In genomic region chr9:114699882-114700665, GRCm38 (mm10) we compare ENCODE assay signal across 16 mouse cellular contexts. TPM values are rescaled to one million over a fixed set of nuclear protein-coding genes. Genes with fewer than 3 reads are reported as not detected.
DNase-seq lines count a peak whose midpoint lies in the region; ATAC-seq and TF ChIP-seq lines count a peak whose summit lies in the region.
"Had no signal": no experiment of that assay in that cellular context is flagged by ENCODE, and none has a peak within 500 bp of the region (broad histone marks: within the 10 kb centered on the region; RNA-seq: fewer than 3 reads in every experiment).

No protein-coding gene starts in this region.

- H3K27ac ChIP-seq in liver, embryonic 11.5 days (ENCODE audit: low read depth, low read length): no peak overlapping the region
- peak overlapping the region; percentile 92 for H3K27ac ChIP-seq in kidney, adult 2 months (ENCODE audit: insufficient read depth, low read depth, low read length)
- H3K27ac ChIP-seq in hindbrain, embryonic 13.5 days: no peak overlapping the region
- H3K27ac ChIP-seq: embryonic facial prominence, embryonic 10.5 days; forebrain, embryonic 13.5 days; hindbrain, embryonic 15.5 days; neural tube, embryonic 13.5 days had no signal

- no peak for TF ChIP-seq CTCF in kidney, adult 2 months (conservative IDR thresholded peaks at IDR 0.05; ENCODE audit: insufficient read depth, insufficient read length, low read depth, low read length)

- H3K4me3 ChIP-seq in liver, embryonic 11.5 days (ENCODE audit: low read depth, low read length): no peak overlapping the region
- no peak overlapping the region for H3K4me3 ChIP-seq in kidney, adult 2 months (ENCODE audit: insufficient read depth, low read depth, low read length)
- no peak overlapping the region for H3K4me3 ChIP-seq in hindbrain, embryonic 13.5 days
- H3K4me3 ChIP-seq: embryonic facial prominence, embryonic 10.5 days; forebrain, embryonic 13.5 days; heart, embryonic 12.5 days; hindbrain, embryonic 15.5 days; neural tube, embryonic 13.5 days had no signal

- H3K27me3 ChIP-seq in liver, embryonic 11.5 days (replicated peaks; ENCODE audit: control insufficient read depth, insufficient read depth, low read length): no peaks in the 10 kb centered on the region
- no peaks in the 10 kb centered on the region for H3K27me3 ChIP-seq in kidney, adult 2 months (replicated peaks; ENCODE audit: control insufficient read depth, insufficient read depth, low read length)
- no peaks in the 10 kb centered on the region for H3K27me3 ChIP-seq in hindbrain, embryonic 13.5 days
- H3K27me3 ChIP-seq: forebrain, embryonic 13.5 days; heart, embryonic 12.5 days; hindbrain, embryonic 15.5 days; neural tube, embryonic 13.5 days had no signal

- WGBS in liver, embryonic 11.5 days: 86% methylated on average over 14 of the region's 16 CpGs
- WGBS in kidney, adult 2 months: 55% methylated on average over 16 of the region's 16 CpGs
- WGBS in hindbrain, embryonic 13.5 days: 93% methylated on average over 16 of the region's 16 CpGs

- no peaks in the 10 kb centered on the region; the same call in none of the 2 replicates for H3K4me1 ChIP-seq in liver, embryonic 11.5 days (replicated peaks; ENCODE audit: control insufficient read depth, insufficient read depth, low read length)
- peaks cover 12% of the 10 kb centered on the region; the same call in 1 of the 2 replicates for H3K4me1 ChIP-seq in kidney, adult 2 months (ENCODE audit: control insufficient read depth, insufficient read depth, low read length)
- H3K4me1 ChIP-seq in hindbrain, embryonic 13.5 days (replicated peaks): peaks cover 3% of the 10 kb centered on the region
- H3K4me1 ChIP-seq: embryonic facial prominence, embryonic 10.5 days; forebrain, embryonic 13.5 days; hindbrain, embryonic 15.5 days had no signal

- no peak overlapping the region for H3K4me2 ChIP-seq in liver, embryonic 11.5 days
- no peak overlapping the region for H3K4me2 ChIP-seq in hindbrain, embryonic 13.5 days
- H3K4me2 ChIP-seq: forebrain, embryonic 13.5 days; heart, embryonic 12.5 days; hindbrain, embryonic 15.5 days; midbrain, embryonic 11.5 days; neural tube, embryonic 13.5 days had no signal

- H3K9me3 ChIP-seq in liver, embryonic 11.5 days (ENCODE audit: control insufficient read depth, low read length): no peaks in the 10 kb centered on the region
- no peaks in the 10 kb centered on the region for H3K9me3 ChIP-seq in hindbrain, embryonic 13.5 days
- H3K9me3 ChIP-seq: embryonic facial prominence, embryonic 10.5 days; forebrain, embryonic 13.5 days; heart, embryonic 12.5 days; hindbrain, embryonic 15.5 days; neural tube, embryonic 13.5 days had no signal

- H3K36me3 ChIP-seq in liver, embryonic 11.5 days (ENCODE audit: control insufficient read depth, insufficient read depth, low read length): peaks cover 4% of the 10 kb centered on the region; the same call in 1 of the 2 replicates
- no peaks in the 10 kb centered on the region for H3K36me3 ChIP-seq in kidney, adult 2 months (ENCODE audit: control insufficient read depth, insufficient read depth, low read length)
- H3K36me3 ChIP-seq in hindbrain, embryonic 13.5 days: peaks cover 35% of the 10 kb centered on the region

- peak; percentile 66 for ATAC-seq in liver, embryonic 11.5 days (replicated peaks; ENCODE audit: low FRiP score)
- ATAC-seq in hindbrain, embryonic 13.5 days (ENCODE audit: low FRiP score): no peak
- no peak for ATAC-seq in megakaryocyte, adult 5-6 weeks (ENCODE audit: poor library complexity, severe bottlenecking)
- ATAC-seq: forebrain, embryonic 13.5 days had no signal

- TF ChIP-seq POLR2A in kidney, adult 2 months (IDR thresholded peaks at IDR 0.05; ENCODE audit: low read depth, low read length): no peak

- H3K9ac ChIP-seq in liver, embryonic 11.5 days (ENCODE audit: low read depth, low read length): no peak overlapping the region
- H3K9ac ChIP-seq in hindbrain, embryonic 13.5 days: no peak overlapping the region
- H3K9ac ChIP-seq: forebrain, embryonic 13.5 days; heart, embryonic 12.5 days; hindbrain, embryonic 15.5 days; neural tube, embryonic 13.5 days had no signal

- DNase-seq in liver, embryonic 11.5 days (ENCODE audit: low spot score): no peak
- no peak for DNase-seq in liver
- DNase-seq in kidney, adult 2 months: peak; percentile 78
- DNase-seq in kidney, postnatal 25 days: peak; percentile 50 to 73
- no peak for DNase-seq in cerebellum, postnatal 4 days (ENCODE audit: low spot score in 2 of 2)
- DNase-seq: adrenal gland, adult 8-10 months; cerebellum, adult 11 months; layer of hippocampus, postnatal 36 days had no signal

RNA-seq across cellular contexts. Expression of gene Dync1li1, which starts 11.5 kb away (rescaled TPM):
- polyA plus RNA-seq in liver, embryonic 11.5 days (2014; fragmentation: Nextera tagmentation; extraction: Ambion mirVana): 47.3 and 51.8 TPM in 2 replicates
- polyA plus RNA-seq in kidney, adult 2 months (2012; rRNA removed): 21.3 and 24.6 TPM in 2 replicates
- polyA plus RNA-seq in hindbrain, embryonic 13.5 days (2015; fragmentation: Nextera tagmentation; extraction: Ambion mirVana): 124 and 148 TPM in 2 replicates
- total RNA-seq in megakaryocyte, adult 5-6 weeks (2015): 35.5 and 39.5 TPM in 2 replicates
- total RNA-seq in megakaryocyte, adult 5-6 weeks (2017): 59.1 and 60.7 TPM in 2 replicates

RNA-seq across cellular contexts. Expression of gene Cmtm6, which starts 30.8 kb away (rescaled TPM):
- polyA plus RNA-seq in liver, embryonic 11.5 days (2014; fragmentation: Nextera tagmentation; extraction: Ambion mirVana): 36.6 and 40.6 TPM in 2 replicates
- polyA plus RNA-seq in kidney, adult 2 months (2012; rRNA removed): 68.7 and 70.5 TPM in 2 replicates
- 20.5 and 21.8 TPM in 2 replicates for polyA plus RNA-seq in hindbrain, embryonic 13.5 days (2015; fragmentation: Nextera tagmentation; extraction: Ambion mirVana)
- total RNA-seq in megakaryocyte, adult 5-6 weeks (2015): 79.5 and 98.1 TPM in 2 replicates
- total RNA-seq in megakaryocyte, adult 5-6 weeks (2017): 120 and 124 TPM in 2 replicates

Comparison
In these comparisons a context has a peak if more than half of its experiments do, and no peak if none do; other contexts are left out.
1. DNase-seq: peak in kidney, adult 2 months (single experiment) and kidney, postnatal 25 days (2 of 2); none in liver, embryonic 11.5 days (single experiment), liver (single experiment) and cerebellum, postnatal 4 days (0 of 2).